Mouse (Mus musculus) kidney, adult 2 months (tissue): ENCODE measurements at regions not wholly inside any gene's neighbourhood (a gene's known extent, or its start where the extent isn't known, plus 50 kb on each side); places are given as distances from the start of the nearest gene placed in this dataset.

Experiments
- CTCF ChIP-seq: fragments of 200-500 bp; conservative IDR thresholded peaks from 2 replicates; pipeline ENCODE4 v1.5.1; 2011; ENCODE audit warnings: low read depth, mild to moderate bottlenecking, control low read depth, low read length, moderate library complexity, mixed read lengths; ENCODE audit not compliant: insufficient read depth, insufficient read length
- POLR2A ChIP-seq: fragments of 200-500 bp; IDR thresholded peaks from one replicate; pipeline ENCODE4 v1.6.1; 2011; ENCODE audit warnings: low read depth, low read length, control low read depth

GRCm38 (mm10) chr6:112219641-112220040 is 53.9 kb upstream of the Lmcd1 start:
- TF ChIP-seq POLR2A (no peak), CTCF (no peak)
